Mouse (Mus musculus): ENCODE data around the gene Gabrb2. TPM values are rescaled to one million over a fixed set of nuclear protein-coding genes. Genes with fewer than 3 reads are reported as not detected.

Gabrb2 gene
- polyA plus RNA-seq, 1 experiment, result 0.53 TPM

GRCm38 (mm10) chr11:42438978-42439377, 19.4 kb downstream of the Gabrb2 start:
- TF ChIP-seq MYOG (IDR thresholded peaks at IDR 0.05; ENCODE audit: control insufficient read depth in 1 of 3, insufficient read depth in 1 of 3, insufficient read length in 2 of 3, low read depth in 2 of 3) (no peak), TCF3 (IDR thresholded peaks at IDR 0.05; ENCODE audit: insufficient read length, low read depth) (no peak), POLR2AphosphoS2 (IDR thresholded peaks at IDR 0.05; ENCODE audit: insufficient read length, low read depth) (no peak), E2F4 (IDR thresholded peaks at IDR 0.05; ENCODE audit: insufficient read depth) (no peak), POLR2A (IDR thresholded peaks at IDR 0.05; ENCODE audit: insufficient read length, low read depth) (no peak)
- no peaks in the 10 kb centered on the region for H3K36me3 ChIP-seq (ENCODE audit: control insufficient read depth, insufficient read depth)

GRCm38 (mm10) chr11:42443641-42444040, 24.1 kb downstream of the Gabrb2 start:
- TF ChIP-seq REST (IDR thresholded peaks at IDR 0.05; ENCODE audit: insufficient read depth, insufficient read length) (no peak), SRF (IDR thresholded peaks at IDR 0.05; ENCODE audit: control insufficient read depth, insufficient read length, low read depth) (no peak), MYOG (IDR thresholded peaks at IDR 0.05; ENCODE audit: control insufficient read depth in 1 of 3, insufficient read depth in 1 of 3, insufficient read length in 2 of 3, low read depth in 2 of 3) (no peak), TCF12 (IDR thresholded peaks at IDR 0.05; ENCODE audit: insufficient read depth, poor library complexity, severe bottlenecking) (no peak), POLR2A (IDR thresholded peaks at IDR 0.05; ENCODE audit: insufficient read length, low read depth) (no peak), USF1 (IDR thresholded peaks at IDR 0.05; ENCODE audit: low read depth) (no peak), E2F4 (IDR thresholded peaks at IDR 0.05; ENCODE audit: insufficient read depth) (no peak), MYOD1 (IDR thresholded peaks at IDR 0.05; ENCODE audit: control insufficient read depth in 1 of 3, insufficient read length in 2 of 3, low read depth in 2 of 3) (no peak), POLR2AphosphoS2 (IDR thresholded peaks at IDR 0.05; ENCODE audit: insufficient read length, low read depth) (no peak)
- H3K36me3 ChIP-seq (ENCODE audit: control insufficient read depth, insufficient read depth), result no peaks in the 10 kb centered on the region
- no peak overlapping the region for H3K4me2 ChIP-seq (ENCODE audit: low read depth)
- no peak overlapping the region for H3ac ChIP-seq (ENCODE audit: control insufficient read depth, insufficient read length)
- no peaks in the 10 kb centered on the region for H3K79me2 ChIP-seq (ENCODE audit: control insufficient read depth, insufficient read depth)
- H3K4me3 ChIP-seq, result no peak overlapping the region
- no peaks in the 10 kb centered on the region for H3K27me3 ChIP-seq (ENCODE audit: control insufficient read depth, insufficient read depth, insufficient read length)

More at GRCm38 (mm10) chr11:42438978-42439377, 19.4 kb downstream of the Gabrb2 start:
- H3K27me3 ChIP-seq (ENCODE audit: control insufficient read depth, insufficient read depth, insufficient read length), result no peaks in the 10 kb centered on the region
- H3ac ChIP-seq (ENCODE audit: control insufficient read depth, insufficient read length), result no peak overlapping the region
- H3K4me2 ChIP-seq (ENCODE audit: low read depth), result no peak overlapping the region
- no peak overlapping the region for H3K4me3 ChIP-seq
- no peaks in the 10 kb centered on the region for H3K79me2 ChIP-seq (ENCODE audit: control insufficient read depth, insufficient read depth)

GRCm38 (mm10) chr11:42448929-42449328, 29.4 kb downstream of the Gabrb2 start:
- Histone ChIP-seq H3K27me3 (ENCODE audit: control insufficient read depth, insufficient read depth, insufficient read length) (no peaks in the 10 kb centered on the region), H3K36me3 (ENCODE audit: control insufficient read depth, insufficient read depth) (no peaks in the 10 kb centered on the region), H3K4me3 (no peak overlapping the region), H3K4me2 (ENCODE audit: low read depth) (no peak overlapping the region), H3ac (ENCODE audit: control insufficient read depth, insufficient read length) (no peak overlapping the region), H3K79me2 (ENCODE audit: control insufficient read depth, insufficient read depth) (no peaks in the 10 kb centered on the region)
- TF ChIP-seq MYOD1 (IDR thresholded peaks at IDR 0.05; ENCODE audit: control insufficient read depth in 1 of 3, insufficient read length in 2 of 3, low read depth in 2 of 3) (peak in 2 of 3 experiments; percentile 51 to 53), POLR2AphosphoS2 (IDR thresholded peaks at IDR 0.05; ENCODE audit: insufficient read length, low read depth) (no peak), TCF12 (IDR thresholded peaks at IDR 0.05; ENCODE audit: insufficient read depth, poor library complexity, severe bottlenecking) (peak; percentile 8), MYOG (IDR thresholded peaks at IDR 0.05; ENCODE audit: control insufficient read depth in 1 of 3, insufficient read depth in 1 of 3, insufficient read length in 2 of 3, low read depth in 2 of 3) (peak in 2 of 3 experiments; percentile 27 to 48), MAX (IDR thresholded peaks at IDR 0.05; ENCODE audit: low read depth) (no peak), REST (IDR thresholded peaks at IDR 0.05; ENCODE audit: insufficient read depth, insufficient read length) (no peak), USF1 (IDR thresholded peaks at IDR 0.05; ENCODE audit: low read depth) (no peak), TCF3 (IDR thresholded peaks at IDR 0.05; ENCODE audit: insufficient read length, low read depth) (no peak)

DNA sequence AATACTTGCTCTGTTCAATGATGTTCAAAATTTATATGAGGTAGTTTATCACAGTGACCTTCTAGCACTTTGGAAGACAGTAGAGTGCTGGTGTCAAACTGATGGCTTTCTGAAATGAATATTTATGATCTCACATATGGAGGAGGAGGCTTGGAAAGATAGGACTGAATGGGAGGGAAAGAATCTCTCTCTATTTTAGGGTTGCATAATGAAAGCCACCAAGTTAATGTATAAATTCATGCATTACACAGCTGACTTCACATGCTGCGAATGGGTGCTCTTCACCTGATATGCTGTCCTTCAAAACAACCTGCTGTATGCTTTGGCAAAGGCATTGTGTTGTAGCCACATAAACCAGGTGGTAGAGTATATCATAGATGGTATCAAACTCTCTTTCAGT, 44.6 kb downstream of the Gabrb2 start:
- Histone ChIP-seq H3K4me3 (no peak overlapping the region), H3K36me3 (ENCODE audit: control insufficient read depth, insufficient read depth) (no peaks in the 10 kb centered on the region), H3K4me2 (ENCODE audit: low read depth) (no peak overlapping the region), H3ac (ENCODE audit: control insufficient read depth, insufficient read length) (no peak overlapping the region), H3K27me3 (ENCODE audit: control insufficient read depth, insufficient read depth, insufficient read length) (no peaks in the 10 kb centered on the region), H3K79me2 (ENCODE audit: control insufficient read depth, insufficient read depth) (no peaks in the 10 kb centered on the region)
- TF ChIP-seq POLR2AphosphoS2 (IDR thresholded peaks at IDR 0.05; ENCODE audit: insufficient read length, low read depth) (no peak), MYOD1 (IDR thresholded peaks at IDR 0.05; ENCODE audit: control insufficient read depth in 1 of 3, insufficient read length in 2 of 3, low read depth in 2 of 3) (no peak), TCF12 (IDR thresholded peaks at IDR 0.05; ENCODE audit: insufficient read depth, poor library complexity, severe bottlenecking) (no peak), SRF (IDR thresholded peaks at IDR 0.05; ENCODE audit: control insufficient read depth, insufficient read length, low read depth) (no peak), MYOG (IDR thresholded peaks at IDR 0.05; ENCODE audit: control insufficient read depth in 1 of 3, insufficient read depth in 1 of 3, insufficient read length in 2 of 3, low read depth in 2 of 3) (no peak), USF1 (IDR thresholded peaks at IDR 0.05; ENCODE audit: low read depth) (no peak), MAX (IDR thresholded peaks at IDR 0.05; ENCODE audit: low read depth) (no peak), CEBPB (IDR thresholded peaks at IDR 0.05; ENCODE audit: insufficient read depth, poor library complexity, severe bottlenecking) (no peak), TCF3 (IDR thresholded peaks at IDR 0.05; ENCODE audit: insufficient read length, low read depth) (no peak), POLR2A (IDR thresholded peaks at IDR 0.05; ENCODE audit: insufficient read length, low read depth) (no peak), REST (IDR thresholded peaks at IDR 0.05; ENCODE audit: insufficient read depth, insufficient read length) (no peak), E2F4 (IDR thresholded peaks at IDR 0.05; ENCODE audit: insufficient read depth) (no peak)

GRCm38 (mm10) chr11:42468381-42468780, 48.8 kb downstream of the Gabrb2 start:
- H3K27me3 ChIP-seq (ENCODE audit: control insufficient read depth, insufficient read depth, insufficient read length), result no peaks in the 10 kb centered on the region
- H3ac ChIP-seq (ENCODE audit: control insufficient read depth, insufficient read length), result no peak overlapping the region
- no peak for TF ChIP-seq POLR2A (IDR thresholded peaks at IDR 0.05; ENCODE audit: insufficient read length, low read depth)
- TF ChIP-seq CEBPB (IDR thresholded peaks at IDR 0.05; ENCODE audit: insufficient read depth, poor library complexity, severe bottlenecking), result no peak
- TF ChIP-seq TCF3 (IDR thresholded peaks at IDR 0.05; ENCODE audit: insufficient read length, low read depth), result no peak
- TF ChIP-seq POLR2AphosphoS2 (IDR thresholded peaks at IDR 0.05; ENCODE audit: insufficient read length, low read depth), result no peak
- no peak for TF ChIP-seq MYOD1 (IDR thresholded peaks at IDR 0.05; ENCODE audit: control insufficient read depth in 1 of 3, insufficient read length in 2 of 3, low read depth in 2 of 3)
- no peak for TF ChIP-seq MYOG (IDR thresholded peaks at IDR 0.05; ENCODE audit: control insufficient read depth in 1 of 3, insufficient read depth in 1 of 3, insufficient read length in 2 of 3, low read depth in 2 of 3)
- no peak for TF ChIP-seq E2F4 (IDR thresholded peaks at IDR 0.05; ENCODE audit: insufficient read depth)
- TF ChIP-seq REST (IDR thresholded peaks at IDR 0.05; ENCODE audit: insufficient read depth, insufficient read length), result no peak
- no peak for TF ChIP-seq MAX (IDR thresholded peaks at IDR 0.05; ENCODE audit: low read depth)
- no peaks in the 10 kb centered on the region for H3K79me2 ChIP-seq (ENCODE audit: control insufficient read depth, insufficient read depth)
- no peak overlapping the region for H3K4me2 ChIP-seq (ENCODE audit: low read depth)
- H3K36me3 ChIP-seq (ENCODE audit: control insufficient read depth, insufficient read depth), result no peaks in the 10 kb centered on the region
- no peak overlapping the region for H3K4me3 ChIP-seq
